Mouse (Mus musculus) liver, embryonic 14.5 days (tissue): ENCODE measurements around the gene Elobl.

Experiments
- CTCF ChIP-seq: IDR thresholded peaks from 2 replicates; pipeline ENCODE4 v1.5.1; 2016; ENCODE audit warnings: antibody characterized with exemption, low read depth, control low read depth
- EP300 ChIP-seq: IDR thresholded peaks from 2 replicates; pipeline ENCODE4 v1.6.1; 2016; ENCODE audit warnings: antibody characterized with exemption, low read depth

DNA sequence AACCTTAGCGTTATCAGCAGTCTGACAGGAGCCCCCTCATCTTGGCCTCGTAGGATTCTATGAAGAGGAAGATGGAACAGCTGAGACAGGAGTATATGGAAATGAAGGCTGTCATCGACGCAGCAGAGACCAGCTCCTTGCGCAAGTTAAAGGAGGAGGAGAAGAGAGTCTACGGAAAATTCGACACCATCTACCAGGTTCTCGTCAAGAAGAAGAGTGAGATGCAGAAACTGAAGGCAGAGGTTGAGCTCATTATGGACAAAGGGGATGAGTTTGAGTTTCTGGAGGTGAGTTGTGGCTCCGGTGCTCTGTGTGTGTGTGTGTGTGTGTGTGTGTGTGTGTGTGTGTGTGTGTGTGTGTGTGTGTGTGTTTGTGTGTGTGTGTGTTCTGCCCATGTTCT lies 42.3 kb upstream of the Elobl start:
- TF ChIP-seq CTCF (no peak), EP300 (no peak)
